Comparison of ENCODE assay signal across 8 mouse cellular contexts in genomic region chr3:27709906-27710647, GRCm38 (mm10). TPM values are rescaled to one million over a fixed set of nuclear protein-coding genes. Genes with fewer than 3 reads are reported as not detected.
DNase-seq lines count a peak whose midpoint lies in the region; ATAC-seq lines count a peak whose summit lies in the region.

No protein-coding gene starts in this region.

- WGBS in hindbrain, embryonic 13.5 days, result 2% methylated on average over 42 of the region's 86 CpGs

- H3K4me3 ChIP-seq in hindbrain, embryonic 13.5 days, result peak overlapping the region; percentile 83

- H3K27me3 ChIP-seq in hindbrain, embryonic 13.5 days, result no peaks in the 10 kb centered on the region

- H3K36me3 ChIP-seq in hindbrain, embryonic 13.5 days, result no peaks in the 10 kb centered on the region

- H3K27ac ChIP-seq in hindbrain, embryonic 13.5 days, result peak overlapping the region; percentile 92

- peak overlapping the region; percentile 82 for H3K9ac ChIP-seq in hindbrain, embryonic 13.5 days

- intact Hi-C loops in left cerebral cortex, postnatal 36 days (cut with DNase I), result loop anchor here (2.0 to 10.0 kb wide), 4 partner anchors 118 to 243 kb away; no protein-coding TSS in a partner anchor

- no peaks in the 10 kb centered on the region for H3K9me3 ChIP-seq in hindbrain, embryonic 13.5 days

- ATAC-seq in hindbrain, embryonic 13.5 days (ENCODE audit: low FRiP score), result peak; percentile 48
- peak; percentile 38 for ATAC-seq in megakaryocyte progenitor cell, adult 5-6 weeks (replicated peaks; ENCODE audit: poor library complexity)
- ATAC-seq in inflammation-experienced regulatory T-cells, adult 6 months, result no peak

- H3K4me1 ChIP-seq in hindbrain, embryonic 13.5 days (replicated peaks), result peaks cover 17% of the 10 kb centered on the region

- DNase-seq in MN1 (ENCODE audit: low spot score), result peak; percentile 60
- DNase-seq in cerebellum, adult 11-12 months, result peak; percentile 49
- peak; percentile 31 to 35 for DNase-seq in frontal cortex, postnatal 36 days (ENCODE audit: low spot score in 2 of 2)
- DNase-seq in left cerebral cortex, postnatal 36 days (ENCODE audit: low spot score in 2 of 2), result peak; percentile 46 to 54
- peak; percentile 53 for DNase-seq in right cerebral cortex, postnatal 4 days

- peak overlapping the region; percentile 65 for H3K4me2 ChIP-seq in hindbrain, embryonic 13.5 days

RNA-seq across cellular contexts. Expression of gene Fndc3b, which starts 1.0 kb away (rescaled TPM):
- 9.5 and 10.9 TPM in 2 replicates for polyA plus RNA-seq in hindbrain, embryonic 13.5 days (2015; fragmentation: Nextera tagmentation; extraction: Ambion mirVana)
- total RNA-seq in left cerebral cortex, postnatal 36 days (2021), result 10 to 100 TPM; 18.8 to 29.2 TPM
- 37.6 and 40.6 TPM in 2 replicates for total RNA-seq in megakaryocyte progenitor cell, adult 5-6 weeks (2015)
- 14.2 and 15.0 TPM in 2 replicates for total RNA-seq in megakaryocyte progenitor cell, adult 5-6 weeks (2017)
- under 1 TPM; 0.26 to 0.42 (median 0.28) TPM for polyA plus RNA-seq in inflammation-experienced regulatory T-cells, adult 6 months (2017; shearing (Covaris generic))
